Mouse (Mus musculus) stomach, postnatal 0 days (tissue): ENCODE measurements around the gene Ankmy1.

Experiments
- CTCF ChIP-seq: IDR thresholded peaks from 2 replicates; pipeline ENCODE4 v1.5.1; 2016; ENCODE audit warnings: antibody characterized with exemption, low read depth, mild to moderate bottlenecking, moderate library complexity
- EP300 ChIP-seq: optimal IDR thresholded peaks from 2 replicates; pipeline ENCODE3; 2016; ENCODE audit warnings: antibody characterized with exemption

DNA sequence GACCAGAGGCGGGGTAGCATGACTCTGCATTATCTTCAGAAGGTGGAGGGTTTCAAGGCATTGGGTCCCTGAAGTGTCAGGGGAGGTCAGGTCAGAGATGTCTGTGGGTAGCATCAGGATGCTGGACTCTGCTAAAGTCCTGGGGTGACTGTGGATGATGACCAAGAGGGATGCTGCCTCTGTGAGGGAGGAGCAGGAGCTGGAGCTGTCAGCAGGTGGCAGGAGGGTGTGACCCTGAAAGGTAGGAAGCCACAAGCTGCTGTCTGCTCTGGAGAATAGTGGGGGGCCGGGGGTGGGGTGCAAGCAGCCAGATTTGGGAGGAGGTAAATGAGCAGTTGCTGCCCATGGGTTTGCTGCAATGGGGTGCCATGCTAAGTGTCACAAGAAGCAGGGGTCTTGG, 53.2 kb downstream of the Ankmy1 start:
- TF ChIP-seq CTCF (peak; percentile 63), EP300 (no peak)
